Mouse (Mus musculus) midbrain, postnatal 0 days (tissue): ENCODE measurements at regions not wholly inside any gene's neighbourhood (a gene's known extent, or its start where the extent isn't known, plus 50 kb on each side); places are given as distances from the start of the nearest gene placed in this dataset.

ENCODE experiments used
- ATAC-seq: fragments of 200-750 bp; cut with Nextera tagmentation; 2 replicates; pipeline ENCODE4 v1.8.0; 2017; ENCODE audit warnings: moderate number of reproducible peaks, mild to moderate bottlenecking, moderate TSS enrichment, moderate library complexity; ENCODE audit not compliant: low FRiP score
- DNase-seq: peaks from one replicate; pipeline ENCODE4 v3.0.0-alpha.2; 2015; ENCODE audit warnings: low spot score
- H3K27ac ChIP-seq: fragments of 300-500 bp; sonication (generic); 2 replicates; pipeline ENCODE4 v1.5.1; 2014; ENCODE audit warnings: low read depth, mild to moderate bottlenecking, low read length, mixed read lengths
- H3K27me3 ChIP-seq: fragments of 300-500 bp; sonication (generic); 2 replicates; pipeline ENCODE4 v1.6.1; 2014; ENCODE audit warnings: low read length, control low read depth, mixed read lengths; ENCODE audit not compliant: insufficient read depth
- H3K36me3 ChIP-seq: fragments of 300-500 bp; sonication (generic); 2 replicates; pipeline ENCODE4 v1.6.1; 2014; ENCODE audit warnings: low read length, control low read depth, mixed read lengths; ENCODE audit not compliant: insufficient read depth
- H3K4me1 ChIP-seq: fragments of 300-500 bp; sonication (generic); 2 replicates; pipeline ENCODE4 v1.6.1; 2014; ENCODE audit warnings: mild to moderate bottlenecking, control low read depth, antibody characterized with exemption, low read length, mixed read lengths; ENCODE audit not compliant: insufficient read depth
- H3K4me2 ChIP-seq: fragments of 300-500 bp; sonication (generic); 2 replicates; pipeline ENCODE4 v1.6.1; 2014; ENCODE audit warnings: low read depth, mild to moderate bottlenecking, low read length, mixed read lengths; ENCODE audit not compliant: poor library complexity, severe bottlenecking
- H3K4me3 ChIP-seq: fragments of 300-500 bp; sonication (generic); 2 replicates; pipeline ENCODE4 v1.5.1; 2014; ENCODE audit warnings: low read depth, mild to moderate bottlenecking, low read length, moderate library complexity
- H3K9ac ChIP-seq: fragments of 300-500 bp; sonication (generic); replicated peaks from 2 replicates; pipeline ENCODE4 v1.6.1; 2014; ENCODE audit warnings: mild to moderate bottlenecking, low read length, moderate library complexity, mixed read lengths; ENCODE audit not compliant: poor library complexity, severe bottlenecking
- H3K9me3 ChIP-seq: fragments of 300-500 bp; sonication (generic); 2 replicates; pipeline ENCODE4 v1.6.1; 2016; ENCODE audit warnings: low read length, control low read depth
- CTCF ChIP-seq: IDR thresholded peaks from 2 replicates; pipeline ENCODE4 v1.5.1; 2016; ENCODE audit warnings: antibody characterized with exemption, mild to moderate bottlenecking
- WGBS: fragments of 180-500 bp; shearing (Covaris S2); extraction: QIAGEN DNeasy Blood & Tissue Kit; methylation state at CpG from one replicate; pipeline ENCODE4 v1.1.7; 2014; 5-methylcytosine and 5-hydroxymethylcytosine counted together

DNA sequence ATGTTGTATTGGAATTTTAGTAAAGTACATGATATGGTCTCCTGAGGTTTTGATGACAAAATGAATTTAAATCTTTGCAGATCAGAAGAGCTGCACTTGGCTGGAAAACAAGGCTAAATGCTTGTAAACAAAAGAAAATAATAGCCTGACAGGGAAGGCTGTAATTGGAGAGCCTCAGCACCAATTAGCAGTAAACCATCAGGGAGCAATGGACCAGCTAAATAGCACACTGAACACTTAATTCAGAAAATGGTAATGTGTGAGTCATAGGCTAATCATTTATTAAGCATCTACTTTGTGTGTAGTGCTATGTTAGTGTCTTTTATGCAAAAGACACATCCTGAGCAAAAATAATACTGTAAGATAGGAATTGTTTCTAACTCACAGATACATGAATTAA is 152.0 kb upstream of the Tbx18 start:
- Histone ChIP-seq H3K4me2 (no peak overlapping the region), H3K27me3 (no peaks in the 10 kb centered on the region), H3K4me1 (no peaks in the 10 kb centered on the region), H3K4me3 (no peak overlapping the region), H3K27ac (no peak overlapping the region), H3K9me3 (no peaks in the 10 kb centered on the region), H3K9ac (no peak overlapping the region), H3K36me3 (no peaks in the 10 kb centered on the region)
- DNase-seq = peak; percentile 21
- TF ChIP-seq CTCF = no peak
- ATAC-seq = no peak

DNA sequence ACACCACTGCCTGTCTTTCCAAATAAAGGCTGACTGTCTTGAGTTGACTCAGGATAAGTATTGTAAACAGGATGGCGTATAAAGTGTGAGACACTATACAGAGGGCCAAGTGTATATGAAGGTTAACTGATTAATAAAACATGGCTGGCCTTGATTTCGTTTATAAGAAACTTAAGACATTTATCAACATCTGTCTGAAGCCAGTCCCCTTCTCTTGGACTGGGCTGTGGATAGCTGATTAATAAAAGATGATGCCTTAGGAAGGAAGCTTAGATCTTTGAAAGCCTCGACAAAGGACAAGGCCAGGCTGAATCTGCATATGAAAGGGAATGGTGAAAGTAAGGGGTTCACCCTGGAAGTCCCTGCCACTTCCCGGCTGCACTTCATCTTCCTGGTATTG is 163.0 kb upstream of the Tbx18 start:
- H3K4me3 ChIP-seq = no peak overlapping the region
- no peaks in the 10 kb centered on the region for H3K27me3 ChIP-seq
- no peak overlapping the region for H3K4me2 ChIP-seq
- no peak for TF ChIP-seq CTCF
- DNase-seq = no peak
- H3K36me3 ChIP-seq = no peaks in the 10 kb centered on the region
- H3K4me1 ChIP-seq = no peaks in the 10 kb centered on the region
- WGBS = 14% methylated on average over 4 of the region's 4 CpGs
- H3K27ac ChIP-seq = no peak overlapping the region
- no peak overlapping the region for H3K9ac ChIP-seq
- no peak for ATAC-seq
- H3K9me3 ChIP-seq = 0 out of 2 replicates have a peak, but pooled peaks cover 5% of the 10 kb centered on the region

DNA sequence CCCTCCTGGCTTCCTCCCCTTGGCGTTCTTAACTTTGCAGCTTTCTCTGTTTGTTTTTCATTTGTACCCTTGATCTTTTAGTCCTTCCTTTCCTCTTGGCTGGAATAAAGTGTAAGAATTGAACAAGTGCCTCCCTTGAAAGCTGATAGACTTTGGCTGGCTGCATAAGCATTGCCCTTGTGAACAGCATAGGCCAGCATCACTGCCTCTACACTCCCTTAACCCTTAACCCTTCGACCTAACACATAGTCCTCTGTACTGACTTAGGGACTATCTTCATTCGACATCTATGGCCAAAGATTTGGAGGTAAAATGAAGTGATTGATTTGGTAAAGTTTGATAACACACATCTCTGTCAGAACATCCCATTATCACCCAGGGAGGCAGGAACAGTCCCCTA is 163.5 kb upstream of the Tbx18 start:
- 35% methylated on average over 3 of the region's 3 CpGs for WGBS
- TF ChIP-seq CTCF = no peak
- ATAC-seq (no peak), DNase-seq (no peak)
- no peaks in the 10 kb centered on the region for H3K36me3 ChIP-seq
- no peak overlapping the region for H3K4me2 ChIP-seq
- no peak overlapping the region for H3K4me3 ChIP-seq
- H3K9me3 ChIP-seq = 0 out of 2 replicates have a peak, but pooled peaks cover 5% of the 10 kb centered on the region
- no peak overlapping the region for H3K27ac ChIP-seq
- no peaks in the 10 kb centered on the region for H3K4me1 ChIP-seq
- no peaks in the 10 kb centered on the region for H3K27me3 ChIP-seq
- no peak overlapping the region for H3K9ac ChIP-seq

DNA sequence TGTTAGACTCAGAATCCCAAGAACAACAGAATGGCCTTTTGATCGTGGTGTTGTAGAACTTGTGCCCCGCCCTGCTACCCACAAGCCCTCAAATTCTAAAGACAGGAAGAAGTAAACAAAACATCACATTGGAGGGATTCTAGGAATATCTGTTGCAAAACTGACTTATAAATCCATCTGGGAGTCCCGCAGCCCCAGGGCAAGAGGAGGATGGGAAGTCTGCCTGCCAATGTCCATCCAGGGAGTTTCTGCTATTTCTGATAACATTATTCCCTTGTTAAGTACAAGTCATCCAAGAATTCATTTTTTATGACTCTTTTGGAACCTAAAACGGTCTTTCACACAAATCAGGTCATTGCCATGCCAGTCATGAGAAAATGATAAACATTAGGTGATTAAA is 164.5 kb upstream of the Tbx18 start:
- Histone ChIP-seq H3K4me3 (no peak overlapping the region), H3K9ac (no peak overlapping the region), H3K9me3 (0 out of 2 replicates have a peak, but pooled peaks cover 5% of the 10 kb centered on the region), H3K27ac (no peak overlapping the region), H3K4me2 (no peak overlapping the region), H3K36me3 (no peaks in the 10 kb centered on the region), H3K27me3 (no peaks in the 10 kb centered on the region), H3K4me1 (no peaks in the 10 kb centered on the region)
- 78% methylated on average over 4 of the region's 4 CpGs for WGBS
- DNase-seq = no peak
- ATAC-seq = no peak
- no peak for TF ChIP-seq CTCF

DNA sequence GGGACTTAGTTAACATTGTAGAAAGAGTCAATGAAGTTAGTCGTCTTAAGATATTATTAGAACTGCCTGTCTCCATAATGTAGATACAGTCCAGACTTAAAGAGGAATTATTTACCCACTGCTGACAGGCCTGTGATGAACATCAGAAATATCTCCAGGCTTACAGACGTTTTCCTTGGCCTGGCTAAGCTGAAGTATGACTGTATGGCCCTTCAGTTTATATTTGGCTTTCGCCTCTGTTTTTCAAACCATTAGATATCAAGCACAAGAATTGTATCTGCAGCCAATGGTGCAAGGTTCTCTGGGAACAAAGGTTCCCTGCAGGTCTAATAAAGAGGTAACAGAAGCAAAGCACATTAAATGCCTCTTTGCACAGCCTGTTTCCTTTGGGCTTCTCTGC is 166.3 kb upstream of the Tbx18 start:
- TF ChIP-seq CTCF = no peak
- WGBS = 73% methylated on average over 3 of the region's 3 CpGs

DNA sequence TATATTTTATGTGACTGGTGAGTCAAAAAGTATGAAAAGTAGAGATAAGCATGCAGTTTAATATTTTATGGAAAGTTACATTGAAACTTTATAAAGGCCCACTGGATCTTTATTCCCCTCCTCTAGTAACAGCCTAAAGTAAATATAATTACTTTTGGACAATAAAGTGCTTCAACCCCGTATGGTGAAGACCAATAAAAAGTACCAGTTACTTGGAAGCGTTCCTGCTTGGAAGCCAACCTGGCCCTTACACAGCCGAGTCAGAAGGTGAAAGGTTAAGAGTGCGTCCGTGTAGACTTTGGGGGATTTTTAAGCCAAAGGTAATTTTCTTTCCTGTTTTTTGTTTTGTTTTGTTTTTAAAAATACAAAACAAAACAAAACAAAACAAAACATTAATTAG is 168.3 kb upstream of the Tbx18 start:
- TF ChIP-seq CTCF = no peak
- Histone ChIP-seq H3K27me3 (no peaks in the 10 kb centered on the region), H3K4me1 (no peaks in the 10 kb centered on the region), H3K4me3 (no peak overlapping the region), H3K36me3 (no peaks in the 10 kb centered on the region), H3K9ac (no peak overlapping the region), H3K9me3 (no peaks in the 10 kb centered on the region), H3K4me2 (no peak overlapping the region), H3K27ac (no peak overlapping the region)
- 75% methylated on average over 5 of the region's 5 CpGs for WGBS
- no peak for ATAC-seq
- no peak for DNase-seq

More for the DNA sequence above, 166.3 kb upstream of the Tbx18 start:
- H3K9ac ChIP-seq = no peak overlapping the region
- H3K4me3 ChIP-seq = no peak overlapping the region
- no peaks in the 10 kb centered on the region for H3K4me1 ChIP-seq
- no peaks in the 10 kb centered on the region for H3K36me3 ChIP-seq
- no peaks in the 10 kb centered on the region for H3K9me3 ChIP-seq
- no peak for DNase-seq
- H3K27me3 ChIP-seq = no peaks in the 10 kb centered on the region
- no peak overlapping the region for H3K27ac ChIP-seq
- H3K4me2 ChIP-seq = no peak overlapping the region
- no peak for ATAC-seq
